Mouse (Mus musculus) CH12.LX (cell line): ENCODE results near the gene Rundc3a.

Experiments
- BHLHE40 ChIP-seq: IDR thresholded peaks from 2 replicates; pipeline ENCODE4 v1.6.1; 2011; ENCODE audit warnings: mild to moderate bottlenecking, low read depth, low read length, improper control_type of control experiment
- EP300 ChIP-seq: IDR thresholded peaks from 2 replicates; pipeline ENCODE4 v1.6.1; 2011; ENCODE audit warnings: low read length, improper control_type of control experiment
- KAT2A ChIP-seq: IDR thresholded peaks from 2 replicates; pipeline ENCODE4 v1.6.1; 2012; ENCODE audit warnings: low read length, improper control_type of control experiment, inconsistent platforms; ENCODE audit not compliant: insufficient replicate concordance
- NELFE ChIP-seq: IDR thresholded peaks from 2 replicates; pipeline ENCODE4 v1.6.1; 2011; ENCODE audit warnings: low read depth, low read length, improper control_type of control experiment
- POLR2A ChIP-seq: IDR thresholded peaks from 2 replicates; pipeline ENCODE4 v1.6.1; 2011; ENCODE audit warnings: low read depth, mild to moderate bottlenecking, improper control_type of control experiment, low read length
- TCF12 ChIP-seq: IDR thresholded peaks from 2 replicates; pipeline ENCODE4 v1.6.1; 2014; ENCODE audit warnings: low read depth, mild to moderate bottlenecking, inconsistent platforms, low read length, improper control_type of control experiment

GRCm38 (mm10) chr11:102355501-102355900, 37.7 kb upstream of the Rundc3a start:
- TF ChIP-seq KAT2A (no peak), EP300 (no peak), POLR2A (no peak), BHLHE40 (no peak), NELFE (no peak), TCF12 (no peak)
